Mouse (Mus musculus): ENCODE data around the gene Klc1.

Klc1 gene

DNA sequence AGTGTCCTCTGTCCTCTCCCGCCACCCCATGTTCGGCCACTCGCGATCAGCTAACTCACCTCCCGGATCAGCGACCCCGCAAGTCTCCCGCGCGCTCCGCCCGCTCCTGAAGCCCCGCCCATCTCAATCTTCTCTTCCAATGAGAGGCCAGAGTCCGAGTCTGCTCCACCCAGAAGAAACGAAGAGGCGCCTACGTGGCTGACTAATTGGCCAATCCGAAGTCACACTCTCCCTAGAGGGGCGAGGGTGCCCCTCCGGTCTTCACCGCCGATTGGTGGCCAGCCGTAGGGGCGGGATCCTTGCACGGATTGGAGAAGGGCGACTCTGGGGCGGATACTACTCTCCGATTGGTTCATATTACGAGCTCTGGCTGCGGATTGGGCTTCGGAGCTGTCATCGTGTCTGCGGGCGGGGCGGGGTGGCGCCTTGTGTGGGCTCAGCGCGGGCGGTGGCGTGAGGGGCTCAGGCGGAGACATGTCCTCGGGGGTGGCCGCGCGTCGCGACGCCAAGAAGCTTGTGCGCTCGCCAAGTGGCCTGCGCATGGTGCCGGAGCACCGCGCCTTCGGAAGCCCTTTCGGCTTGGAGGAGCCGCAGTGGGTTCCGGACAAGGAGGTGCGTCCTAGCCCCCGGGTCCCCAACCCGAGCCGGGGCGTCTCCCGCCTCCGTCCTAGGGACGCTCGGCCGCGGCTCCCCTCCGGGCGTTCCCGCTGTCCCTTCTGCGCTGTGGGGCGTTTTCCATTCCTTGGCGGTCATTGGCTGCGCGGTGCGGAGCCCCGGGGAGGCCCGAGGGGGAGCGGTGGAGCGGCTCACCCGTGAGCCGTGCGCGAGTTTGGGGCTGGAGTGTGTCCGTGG lies 55.3 kb downstream of the Klc1 start, which contains the start of the genes Xrcc3 and Zfyve21:
Gene Xrcc3, minus strand, starts transcription at position 108 of the 852 bp plus-strand sequence.
Gene Zfyve21, plus strand, starts transcription at position 405 of the 852 bp plus-strand sequence.
- DNase-seq (ENCODE audit: low read depth, low spot score) = peak; percentile 99

GRCm38 (mm10) chr12:111814769-111815762 lies 56.4 kb downstream of the Klc1 start:
- no peak for DNase-seq (ENCODE audit: low read depth, low spot score)

DNA sequence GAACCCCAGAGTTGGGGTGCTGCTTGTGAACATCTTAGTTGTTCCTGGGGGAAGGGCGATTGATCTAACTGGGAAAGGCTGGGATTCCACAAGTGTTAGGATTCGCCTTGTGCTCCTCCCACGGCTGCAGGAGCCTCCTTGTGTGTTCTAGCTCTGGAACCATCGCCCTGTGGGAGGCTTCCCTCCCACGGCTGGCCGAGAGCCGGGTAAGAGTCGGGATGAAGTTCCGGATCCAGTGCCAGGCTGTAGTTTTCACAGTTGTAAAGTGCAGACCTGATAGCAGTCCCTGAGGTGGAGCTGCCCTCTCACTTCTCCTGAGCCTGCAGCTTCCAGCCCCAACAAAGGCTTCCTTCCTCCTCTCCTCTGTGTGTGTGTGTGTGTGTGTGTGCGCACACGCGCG lies 57.9 kb downstream of the Klc1 start:
- no peak for DNase-seq (ENCODE audit: low read depth, low spot score)

DNA sequence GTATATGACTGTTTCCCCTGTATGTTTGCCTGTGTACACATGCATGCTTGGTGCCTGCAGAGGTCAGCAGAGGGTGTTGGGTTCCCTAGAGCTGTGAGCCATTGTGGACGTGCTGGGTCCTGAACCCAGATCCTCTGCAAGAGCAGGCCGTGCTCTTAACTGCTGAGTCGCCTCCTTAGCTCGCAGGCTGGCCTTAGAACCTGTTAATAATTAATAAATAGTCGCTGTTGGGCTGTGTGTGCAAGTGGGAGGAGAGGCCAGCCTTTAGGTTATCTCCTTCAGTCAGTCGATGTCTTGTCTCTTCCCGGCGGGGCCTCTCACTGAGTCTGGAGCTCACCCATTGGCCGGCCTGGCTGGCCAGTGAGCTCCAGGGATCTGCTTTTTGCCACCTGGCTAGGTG lies 58.3 kb downstream of the Klc1 start:
- DNase-seq (ENCODE audit: low read depth, low spot score) = no peak

GRCm38 (mm10) chr12:111817991-111818390 lies 59.3 kb downstream of the Klc1 start:
- DNase-seq (ENCODE audit: low read depth, low spot score) = no peak

GRCm38 (mm10) chr12:111819936-111820335 lies 61.3 kb downstream of the Klc1 start:
- no peak for DNase-seq (ENCODE audit: low read depth, low spot score)

DNA sequence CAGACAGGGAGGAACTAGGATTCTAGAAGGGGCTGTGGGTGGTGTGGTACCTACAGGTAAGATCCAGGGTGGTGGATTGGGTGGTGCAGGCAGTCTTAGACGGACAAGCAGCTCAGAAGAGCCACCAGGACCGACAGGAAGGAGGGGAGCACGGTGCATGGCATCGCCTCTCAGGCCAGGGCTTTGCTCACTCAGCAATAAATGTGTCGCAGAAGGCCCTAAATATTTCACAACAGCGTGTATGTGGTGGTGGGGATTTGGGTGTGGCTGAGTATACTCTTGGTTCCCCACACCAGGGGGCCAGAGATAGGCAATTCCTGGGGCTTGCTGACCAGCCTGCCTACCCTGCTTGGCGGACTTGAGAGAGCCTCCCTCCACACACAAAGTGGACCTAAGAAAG lies 62.1 kb downstream of the Klc1 start:
- DNase-seq (ENCODE audit: low read depth, low spot score) = no peak

GRCm38 (mm10) chr12:111821931-111822330 lies 63.3 kb downstream of the Klc1 start:
- DNase-seq (ENCODE audit: low read depth, low spot score) = no peak

- no peak for DNase-seq (ENCODE audit: low read depth, low spot score)
These were observed 68.9 kb downstream of the Klc1 start for GRCm38 (mm10) chr12:111827556-111827955.

DNA sequence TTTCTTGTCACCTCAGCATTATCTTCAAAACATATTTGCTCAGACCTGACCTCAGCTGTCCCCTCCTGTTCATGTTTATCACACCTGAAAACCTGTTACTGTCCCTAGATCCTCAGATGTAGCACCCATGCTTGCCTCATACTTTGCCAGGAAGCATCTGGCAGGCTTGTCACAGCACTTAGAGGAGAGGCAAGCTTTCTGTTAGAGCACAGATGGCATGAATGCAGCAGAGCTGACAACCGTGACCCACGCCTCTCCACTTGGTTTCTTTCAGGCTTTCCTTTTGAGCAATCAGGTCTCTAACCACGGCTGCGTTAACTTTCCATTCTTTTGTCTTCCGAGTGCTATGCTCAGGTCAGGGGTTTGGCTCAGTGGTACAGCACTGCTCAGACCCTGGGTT lies 70.8 kb downstream of the Klc1 start:
- DNase-seq (ENCODE audit: low read depth, low spot score) = no peak

DNA sequence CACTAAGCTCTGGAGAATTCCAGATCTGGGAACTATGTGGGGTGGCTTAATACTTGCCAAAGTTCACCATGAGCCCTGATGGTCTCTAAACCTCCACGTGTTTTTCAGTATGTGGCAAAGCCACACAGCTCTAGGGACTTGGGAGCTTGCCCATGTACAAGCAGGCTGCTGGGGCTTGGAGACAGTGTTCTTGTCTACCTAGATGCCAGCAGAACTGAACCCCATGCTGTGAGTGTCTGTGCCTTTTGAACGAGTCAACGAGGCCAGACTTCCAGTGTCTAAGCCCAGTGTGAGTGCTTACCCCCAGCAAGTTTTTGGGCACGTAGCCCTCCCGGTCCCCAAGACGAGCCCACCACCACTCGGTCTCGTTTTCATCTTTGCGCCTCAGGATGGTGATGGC lies 71.3 kb downstream of the Klc1 start:
- no peak for DNase-seq (ENCODE audit: low read depth, low spot score)

DNA sequence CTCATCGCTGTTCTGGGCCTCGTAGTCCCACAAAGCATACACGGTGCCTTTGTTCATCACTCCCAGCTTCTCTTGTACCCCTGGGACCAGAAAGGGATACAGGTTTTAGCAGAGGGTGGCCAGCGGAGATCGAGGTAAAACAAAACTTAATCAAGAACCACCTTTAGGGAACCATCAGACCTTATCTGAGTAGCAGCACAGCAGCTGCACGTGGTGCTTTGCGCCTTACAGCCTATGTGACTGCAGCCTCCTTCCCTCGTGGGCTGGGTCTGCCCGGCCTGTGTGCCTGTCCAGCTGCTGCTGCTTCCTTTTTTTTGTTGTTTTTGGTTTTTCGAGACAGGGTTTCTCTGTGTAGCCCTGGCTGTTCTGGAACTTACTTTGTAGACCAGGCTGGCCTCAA lies 71.7 kb downstream of the Klc1 start:
- DNase-seq (ENCODE audit: low read depth, low spot score) = no peak

DNA sequence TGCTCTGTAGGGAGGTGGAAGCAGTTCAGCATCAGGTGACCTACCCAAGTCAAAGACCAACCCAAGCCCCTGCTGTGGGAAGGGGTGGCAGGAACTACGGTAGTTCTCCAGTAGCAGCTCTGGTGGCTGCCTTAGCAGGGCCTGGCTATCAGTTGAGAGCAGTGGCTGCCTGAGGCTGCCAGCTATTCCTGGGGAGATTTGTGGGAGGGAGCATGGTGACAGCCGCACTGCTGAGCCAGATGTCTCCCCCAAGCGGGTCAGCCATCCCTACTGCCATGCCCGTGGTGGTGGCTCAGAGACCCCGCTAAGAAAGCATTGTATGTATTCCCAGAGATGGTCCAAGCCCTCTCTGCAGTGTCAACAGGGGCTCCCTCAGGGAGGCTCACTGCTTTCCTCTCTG lies 74.0 kb downstream of the Klc1 start:
- no peak for DNase-seq (ENCODE audit: low read depth, low spot score)

- no peak for DNase-seq (ENCODE audit: low read depth, low spot score)
These were observed 74.8 kb downstream of the Klc1 start for GRCm38 (mm10) chr12:111833457-111833856.

DNA sequence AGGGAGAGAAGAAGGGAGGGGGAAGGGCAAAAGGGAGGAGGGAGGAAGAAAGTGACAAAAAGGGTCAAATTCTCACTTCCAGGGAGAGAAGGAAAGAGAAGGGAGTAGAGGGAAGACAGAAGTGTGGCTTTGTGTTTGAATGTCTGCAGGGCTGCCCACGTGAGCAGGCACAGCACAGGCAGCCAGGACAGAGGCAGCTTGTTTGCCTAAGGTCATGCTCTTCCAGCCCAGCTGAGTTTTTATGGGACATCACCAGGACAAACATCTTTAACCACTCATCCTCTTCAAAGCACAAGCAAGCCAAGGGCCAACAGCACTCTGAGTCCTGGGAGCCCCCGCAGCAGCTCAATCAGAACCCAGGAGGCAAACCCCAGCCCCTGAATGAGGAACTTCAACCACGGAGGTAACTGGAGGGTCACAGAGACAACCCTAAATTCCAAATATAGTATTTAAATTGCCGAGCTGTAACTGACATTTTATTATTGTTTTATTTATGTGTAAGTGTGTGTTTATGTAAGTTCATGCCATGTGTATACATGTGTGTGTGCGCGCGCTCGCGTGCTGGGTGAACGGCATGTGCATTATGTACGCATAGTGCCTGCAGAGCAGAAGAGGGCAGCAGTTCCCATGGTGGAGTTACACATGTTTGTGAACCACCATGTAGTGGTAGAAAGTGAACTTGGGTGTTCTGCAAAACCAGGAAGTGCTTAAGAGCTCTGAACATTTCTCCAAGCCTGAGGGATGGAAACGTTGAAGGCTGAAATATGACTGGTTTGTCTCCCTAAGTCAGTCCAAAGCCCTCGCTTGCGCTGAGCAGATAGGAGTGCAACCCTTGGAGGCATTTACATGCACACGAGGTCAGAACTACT lies 84.2 kb downstream of the Klc1 start:
- no peak for DNase-seq (ENCODE audit: low read depth, low spot score)

DNA sequence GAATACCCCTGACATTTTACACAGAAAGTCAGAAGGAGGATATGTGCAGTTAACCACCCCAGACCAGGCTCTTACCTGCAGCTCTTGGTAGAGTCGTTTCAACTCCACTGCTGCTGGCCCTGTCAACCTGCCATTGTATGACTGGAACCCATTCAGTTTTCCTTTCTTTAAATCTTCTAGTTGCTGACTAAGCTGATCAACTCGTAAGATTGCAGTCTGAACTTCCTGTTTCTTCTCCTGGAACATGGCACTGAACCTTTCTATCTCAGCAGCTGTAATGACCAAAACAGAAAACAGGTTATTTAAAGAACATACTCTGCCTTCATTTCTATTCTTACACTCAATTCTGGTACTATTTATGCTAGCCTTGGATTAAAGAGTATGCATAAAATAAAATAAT lies 84.8 kb downstream of the Klc1 start:
- no peak for DNase-seq (ENCODE audit: low read depth, low spot score)

GRCm38 (mm10) chr12:111845953-111846352 lies 87.3 kb downstream of the Klc1 start:
- no peak for DNase-seq (ENCODE audit: low read depth, low spot score)

DNA sequence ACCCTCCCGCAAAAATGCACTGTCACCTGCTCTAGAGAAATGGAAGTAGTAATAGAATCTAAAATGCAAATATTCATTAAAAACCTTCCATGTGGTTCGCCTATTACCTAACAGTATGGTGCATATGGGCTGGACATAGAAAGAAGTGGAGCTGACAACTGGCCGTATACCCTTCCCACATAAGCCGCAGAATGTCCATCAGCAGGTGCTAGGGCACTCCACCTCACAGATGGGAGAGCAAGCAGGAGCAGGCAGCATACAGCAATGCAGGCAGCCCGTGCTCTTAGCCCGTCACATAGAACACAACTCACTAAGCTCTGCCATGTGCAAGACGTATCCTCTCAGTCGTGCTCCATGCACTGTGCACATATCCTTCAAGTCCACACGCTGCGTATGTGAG lies 88.2 kb downstream of the Klc1 start:
- DNase-seq (ENCODE audit: low read depth, low spot score) = no peak

DNA sequence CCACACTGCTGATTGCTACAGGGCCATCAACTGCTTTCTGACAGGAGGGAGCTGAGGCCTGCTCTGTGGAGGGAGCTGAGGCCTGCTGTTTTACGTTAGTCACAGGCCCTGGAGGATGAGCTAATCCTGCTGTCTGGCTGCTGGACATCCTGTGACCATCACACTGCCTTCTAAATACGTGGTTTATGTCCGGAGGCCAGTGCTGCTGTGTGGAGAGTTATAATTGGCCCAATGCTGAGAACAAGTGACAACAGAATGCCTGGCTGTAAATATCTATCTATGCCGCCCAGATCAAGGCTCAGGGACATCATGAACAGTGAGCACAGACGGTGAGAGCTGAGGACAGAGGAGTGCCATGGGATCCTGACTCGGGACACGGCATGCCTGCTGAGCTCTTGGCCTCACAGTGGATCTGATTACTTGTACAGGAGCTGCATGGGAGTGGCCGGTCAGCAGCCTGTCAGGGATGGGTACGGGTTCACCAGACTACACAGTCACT lies 89.7 kb downstream of the Klc1 start:
- DNase-seq (ENCODE audit: low read depth, low spot score) = peak; percentile 13

GRCm38 (mm10) chr12:111851235-111851634 lies 92.6 kb downstream of the Klc1 start:
- DNase-seq (ENCODE audit: low read depth, low spot score) = no peak

DNA sequence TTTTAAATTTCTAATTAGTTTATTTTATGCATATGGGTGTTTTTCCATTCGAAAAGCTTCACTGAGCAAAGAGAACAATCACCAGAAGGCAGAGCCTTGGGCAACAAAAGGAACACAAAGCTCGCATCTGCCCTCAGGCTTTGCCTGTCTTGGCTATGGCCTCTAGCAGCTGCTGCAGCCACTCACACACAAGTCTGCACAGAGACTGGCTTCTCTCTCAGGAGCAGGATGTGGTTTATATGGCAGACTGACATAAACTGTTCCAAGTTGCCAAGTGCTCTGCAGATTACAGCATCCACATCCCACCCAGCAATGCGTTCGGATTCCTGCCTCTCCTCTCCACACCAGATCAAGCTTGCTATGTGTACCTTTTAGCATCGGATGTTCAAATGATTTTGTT lies 93.1 kb downstream of the Klc1 start:
- DNase-seq (ENCODE audit: low read depth, low spot score) = no peak
